Mouse (Mus musculus): ENCODE measurements around the gene Ccdc85b. TPM values are rescaled to one million over a fixed set of nuclear protein-coding genes. Genes with fewer than 3 reads are reported as not detected.

Gene Ccdc85b
- total and polyA plus RNA-seq, 3 experiments: 3.6 to 7.6 TPM; not detected in 1

DNA sequence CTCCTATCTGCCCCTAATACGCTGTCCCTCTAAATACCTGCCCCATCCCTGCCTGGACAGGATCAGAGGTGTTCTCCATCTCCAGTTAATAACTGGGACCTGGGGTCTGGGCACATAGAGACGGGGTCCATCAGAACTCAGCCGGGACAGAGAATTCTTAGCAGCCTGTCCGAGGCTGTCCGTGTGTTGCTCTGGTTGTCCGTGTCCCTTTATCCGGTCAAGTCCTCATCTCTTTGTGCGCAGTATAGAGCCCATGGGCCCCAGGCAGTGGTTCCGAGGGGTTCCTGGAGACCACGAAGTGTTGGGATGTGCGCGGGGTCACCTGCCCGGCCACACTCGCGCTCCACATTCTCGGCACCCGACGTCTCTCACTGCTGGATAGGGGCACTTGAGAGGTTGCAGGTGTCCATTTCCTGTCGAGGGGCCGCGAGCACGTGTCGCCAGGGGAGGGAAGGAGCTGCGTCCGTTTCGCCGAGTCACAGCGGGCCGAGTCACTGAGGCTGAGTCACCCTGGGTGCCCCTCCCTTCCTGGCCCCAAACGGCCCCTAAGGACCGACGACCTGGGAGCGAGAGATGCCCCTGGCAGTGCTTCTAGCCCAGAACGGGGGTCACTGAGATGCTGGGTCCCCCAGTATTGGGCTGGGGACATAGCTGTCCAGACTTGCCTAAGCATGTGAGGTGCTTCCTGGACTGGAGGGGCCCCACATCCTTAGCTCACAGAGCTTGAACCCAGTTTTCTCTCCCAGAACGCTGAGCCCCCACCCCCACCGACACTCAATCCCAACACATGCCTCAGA is 9.1 kb downstream of the Ccdc85b start:
- H3K4me3 ChIP-seq (ENCODE audit: control insufficient read depth in 1 of 2, insufficient read depth in 1 of 2, low read depth in 2 of 2, low read length in 2 of 2): peak overlapping the region; percentile 80 to 81
- peak; percentile 70 for DNase-seq (ENCODE audit: low read depth, low spot score)
- H3K36me3 ChIP-seq (ENCODE audit: control insufficient read depth in 1 of 2, insufficient read depth in 2 of 2, low read length in 2 of 2): peaks cover 0 to 4% of the 10 kb centered on the region in 2 experiments; a peak in 2 of 4 replicates
- H3K9me3 ChIP-seq (replicated peaks; ENCODE audit: insufficient read depth, low read length): no peaks in the 10 kb centered on the region
- H3K27ac ChIP-seq (ENCODE audit: control insufficient read depth, low read depth, low read length): peak overlapping the region; percentile 20; the same call in 1 of the 2 replicates
- TF ChIP-seq NELFE (IDR thresholded peaks at IDR 0.05; ENCODE audit: low read depth, low read length): no peak
- TF ChIP-seq SMC3 (IDR thresholded peaks at IDR 0.05; ENCODE audit: low read depth, low read length): no peak
- TF ChIP-seq GABPA (IDR thresholded peaks at IDR 0.05; ENCODE audit: low read depth, low read length): no peak
- no peak for TF ChIP-seq ELF1 (IDR thresholded peaks at IDR 0.05; ENCODE audit: low read depth, low read length)
- TF ChIP-seq ZNF384 (IDR thresholded peaks at IDR 0.05; ENCODE audit: low read depth, low read length): no peak
- TF ChIP-seq HCFC1 (IDR thresholded peaks at IDR 0.05; ENCODE audit: low read depth, low read length): no peak
- no peak for TF ChIP-seq USF2 (IDR thresholded peaks at IDR 0.05; ENCODE audit: borderline replicate concordance in 1 of 2, insufficient read depth in 1 of 2, low read depth in 1 of 2, low read length in 2 of 2)
- no peak for TF ChIP-seq RCOR1 (IDR thresholded peaks at IDR 0.05; ENCODE audit: low read depth, low read length)
- no peak for TF ChIP-seq ZC3H11A (IDR thresholded peaks at IDR 0.05; ENCODE audit: low read depth, low read length)
- no peak for TF ChIP-seq TBP (IDR thresholded peaks at IDR 0.05; ENCODE audit: low read depth, low read length)
- TF ChIP-seq POLR2AphosphoS2 (IDR thresholded peaks at IDR 0.05; ENCODE audit: low read length): no peak
- no peak for TF ChIP-seq NRF1 (IDR thresholded peaks at IDR 0.05; ENCODE audit: insufficient read depth, low read depth, low read length, poor library complexity, severe bottlenecking)
- no peak for TF ChIP-seq ZMIZ1 (IDR thresholded peaks at IDR 0.05; ENCODE audit: low read depth, low read length)
- no peak for TF ChIP-seq TCF12 (IDR thresholded peaks at IDR 0.05; ENCODE audit: low read depth, low read length)
- no peak for TF ChIP-seq POLR2A (IDR thresholded peaks at IDR 0.05; ENCODE audit: control insufficient read depth in 1 of 2, insufficient read depth in 1 of 2, low read depth in 1 of 2, low read length in 2 of 2, poor library complexity in 1 of 2)
- TF ChIP-seq MAFK (IDR thresholded peaks at IDR 0.05; ENCODE audit: borderline replicate concordance, low read depth, low read length): no peak
- no peak for TF ChIP-seq ZKSCAN1 (IDR thresholded peaks at IDR 0.05; ENCODE audit: low read depth, low read length)
- TF ChIP-seq MYC (IDR thresholded peaks at IDR 0.05; ENCODE audit: low read depth, low read length): 0 out of 2 replicates have a peak, but pooled peaks have one; percentile 48
- TF ChIP-seq MAX (IDR thresholded peaks at IDR 0.05; ENCODE audit: low read length): peak; percentile 96
- TF ChIP-seq CHD2 (IDR thresholded peaks at IDR 0.05; ENCODE audit: low read length): no peak
- TF ChIP-seq BHLHE40 (IDR thresholded peaks at IDR 0.05; ENCODE audit: borderline replicate concordance, low read depth, low read length): peak; percentile 53; the same call in 1 of the 2 replicates
- TF ChIP-seq MXI1 (IDR thresholded peaks at IDR 0.05; ENCODE audit: low read depth, low read length): peak; percentile 35; the same call in 1 of the 2 replicates
- TF ChIP-seq JUND (IDR thresholded peaks at IDR 0.05; ENCODE audit: low read depth, low read length): no peak
- TF ChIP-seq CTCF (IDR thresholded peaks at IDR 0.05 in 2 of 3, conservative IDR thresholded peaks at IDR 0.05 in 1 of 3; ENCODE audit: control insufficient read depth in 1 of 3, insufficient read depth in 1 of 3, low read depth in 2 of 3, low read length in 3 of 3, poor library complexity in 1 of 3, severe bottlenecking in 1 of 3): no peak
- TF ChIP-seq ETS1 (IDR thresholded peaks at IDR 0.05; ENCODE audit: low read depth, low read length): peak; percentile 31; the same call in 1 of the 2 replicates
- TF ChIP-seq MEF2A (IDR thresholded peaks at IDR 0.05; ENCODE audit: extremely low read depth, insufficient replicate concordance, low read depth, low read length, poor library complexity, severe bottlenecking): no peak
- no peak for TF ChIP-seq TAL1 (IDR thresholded peaks at IDR 0.05; ENCODE audit: low read length)
- TF ChIP-seq RAD21 (IDR thresholded peaks at IDR 0.05; ENCODE audit: low read depth, low read length): no peak
- TF ChIP-seq UBTF (IDR thresholded peaks at IDR 0.05; ENCODE audit: borderline replicate concordance, insufficient read depth, low read depth, low read length): no peak
- TF ChIP-seq EP300 (IDR thresholded peaks at IDR 0.05; ENCODE audit: low read depth in 1 of 2, low read length in 2 of 2): peak in 1 of 2 experiments; percentile 40; a peak in 2 of 4 replicates
- no peak for TF ChIP-seq MYB (IDR thresholded peaks at IDR 0.05; ENCODE audit: low read depth, low read length)
- no peaks in the 10 kb centered on the region for H3K27me3 ChIP-seq (ENCODE audit: control insufficient read depth in 1 of 2, insufficient read depth in 2 of 2, low read length in 2 of 2)
- peak overlapping the region; percentile 64 for H3K9ac ChIP-seq (ENCODE audit: control insufficient read depth, low read depth, low read length, poor library complexity, severe bottlenecking)
- H3K4me1 ChIP-seq (ENCODE audit: control insufficient read depth in 1 of 2, insufficient read depth in 2 of 2, low read length in 2 of 2): peaks cover 0 to 25% of the 10 kb centered on the region in 2 experiments; a peak in 3 of 4 replicates
- H3K79me2 ChIP-seq (ENCODE audit: control insufficient read depth, insufficient read depth, low read length, poor library complexity): peaks cover 6% of the 10 kb centered on the region; the same call in 1 of the 2 replicates

Data from MEL (cell line).